ENCODE assay signal across 8 mouse cellular contexts in genomic region chr13:23542225-23542980, GRCm38 (mm10). TPM values are rescaled to one million over a fixed set of nuclear protein-coding genes. Genes with fewer than 3 reads are reported as not detected.
DNase-seq lines count a peak whose midpoint lies in the region; ATAC-seq and TF ChIP-seq lines count a peak whose summit lies in the region.
"Not testable (repeated sequence)": the region's sequence is repeated elsewhere in the genome, so short reads cannot be mapped to it uniquely, and the experiment has no call there.

No protein-coding gene starts in this region.

- H3K27ac ChIP-seq in embryonic facial prominence, embryonic 12.5 days = peak overlapping the region; percentile 89
- 0 out of 2 replicates have a peak overlapping the region, but pooled peaks have one; percentile 77 for H3K27ac ChIP-seq in hindbrain, embryonic 15.5 days (replicated peaks)
- peak overlapping the region; percentile 96 for H3K27ac ChIP-seq in limb, embryonic 10.5 days
- peak overlapping the region; percentile 91 for H3K27ac ChIP-seq in lung, embryonic 14.5 days (ENCODE audit: low read depth)

- peak; percentile 84 for DNase-seq in heart, adult 11 months
- DNase-seq in limb, embryonic 10.5 days (ENCODE audit: low spot score); lung, embryonic 14.5 days: not testable (repeated sequence)
- peak; percentile 41 for DNase-seq in naive thymus-derived CD4-positive, alpha-beta T cell, adult 2 months (ENCODE audit: low read depth)
- peak; percentile 40 for DNase-seq in thymus, postnatal 0 days (ENCODE audit: low spot score)

- peak overlapping the region; percentile 74 for H3K4me3 ChIP-seq in E14TG2a.4 (replicated peaks; ENCODE audit: low read length)
- peak overlapping the region; percentile 40 for H3K4me3 ChIP-seq in embryonic facial prominence, embryonic 12.5 days
- H3K4me3 ChIP-seq in hindbrain, embryonic 15.5 days = peak overlapping the region; percentile 49
- peak overlapping the region; percentile 57 for H3K4me3 ChIP-seq in limb, embryonic 10.5 days
- peak overlapping the region; percentile 44 for H3K4me3 ChIP-seq in lung, embryonic 14.5 days (ENCODE audit: low read depth, low read length)

- H3K9me3 ChIP-seq in E14TG2a.4 (ENCODE audit: low read length); embryonic facial prominence, embryonic 12.5 days; hindbrain, embryonic 15.5 days; limb, embryonic 10.5 days (replicated peaks); lung, embryonic 14.5 days (ENCODE audit: low read depth, low read length): not testable (repeated sequence)

- H3K4me1 ChIP-seq in E14TG2a.4 (replicated peaks; ENCODE audit: low read depth, low read length) = peaks cover 26% of the 10 kb centered on the region
- H3K4me1 ChIP-seq in embryonic facial prominence, embryonic 12.5 days; hindbrain, embryonic 15.5 days (replicated peaks); lung, embryonic 14.5 days (ENCODE audit: insufficient read depth): not testable (repeated sequence)
- peaks cover 16% of the 10 kb centered on the region for H3K4me1 ChIP-seq in limb, embryonic 10.5 days

- peak overlapping the region; percentile 64 for H3K4me2 ChIP-seq in embryonic facial prominence, embryonic 12.5 days (replicated peaks)
- peak overlapping the region; percentile 87 for H3K4me2 ChIP-seq in hindbrain, embryonic 15.5 days
- H3K4me2 ChIP-seq in lung, embryonic 14.5 days = peak overlapping the region; percentile 86

- not testable (repeated sequence) for H3K27me3 ChIP-seq in E14TG2a.4 (ENCODE audit: insufficient read depth, low read length); embryonic facial prominence, embryonic 12.5 days; hindbrain, embryonic 15.5 days; limb, embryonic 10.5 days (ENCODE audit: low read depth, poor library complexity, severe bottlenecking); lung, embryonic 14.5 days (ENCODE audit: insufficient read depth, low read length)

- ATAC-seq in embryonic facial prominence, embryonic 12.5 days (ENCODE audit: insufficient number of reproducible peaks, insufficient read depth, low FRiP score, low TSS enrichment); hindbrain, embryonic 15.5 days (ENCODE audit: low FRiP score, low read depth); lung, embryonic 14.5 days (ENCODE audit: insufficient read depth): not testable (repeated sequence)

- WGBS in embryonic facial prominence, embryonic 12.5 days = 3% methylated on average over 3 of the region's 3 CpGs
- 3% methylated on average over 3 of the region's 3 CpGs for WGBS in hindbrain, embryonic 15.5 days
- WGBS in limb, embryonic 10.5 days = 11% methylated on average over 3 of the region's 3 CpGs
- WGBS in lung, embryonic 14.5 days = 4% methylated on average over 3 of the region's 3 CpGs

- H3K36me3 ChIP-seq in E14TG2a.4 (ENCODE audit: insufficient read depth, low read length); embryonic facial prominence, embryonic 12.5 days; hindbrain, embryonic 15.5 days; limb, embryonic 10.5 days; lung, embryonic 14.5 days (ENCODE audit: insufficient read depth): not testable (repeated sequence)

- peak overlapping the region; percentile 63 for H3K9ac ChIP-seq in embryonic facial prominence, embryonic 12.5 days
- peak overlapping the region; percentile 40 for H3K9ac ChIP-seq in hindbrain, embryonic 15.5 days
- H3K9ac ChIP-seq in lung, embryonic 14.5 days = peak overlapping the region; percentile 66

- not testable (repeated sequence) for TF ChIP-seq CTCF in E14TG2a.4 (conservative IDR thresholded peaks at IDR 0.05; ENCODE audit: low read length); lung, embryonic 14.5 days (IDR thresholded peaks at IDR 0.05; ENCODE audit: low read depth)

RNA-seq across cellular contexts. Expression of gene Hist1h2bh, which starts 0.8 kb away (rescaled TPM):
- 1.3 and 1.5 TPM in 2 replicates for polyA plus RNA-seq in embryonic facial prominence, embryonic 12.5 days (2016; fragmentation: Nextera tagmentation; extraction: Ambion mirVana)
- 0.17 and 0.19 TPM in 2 replicates for polyA plus RNA-seq in hindbrain, embryonic 15.5 days (2015; fragmentation: Nextera tagmentation; extraction: Ambion mirVana)
- 0.56 and 0.69 TPM in 2 replicates for polyA plus RNA-seq in limb, embryonic 10.5 days (2016; fragmentation: Nextera tagmentation; extraction: Ambion mirVana)
- polyA plus RNA-seq in lung, embryonic 14.5 days (2014; fragmentation: Nextera tagmentation; extraction: Ambion mirVana) = 1.0 and 1.8 TPM in 2 replicates
- polyA plus RNA-seq in thymus, postnatal 0 days (2015; fragmentation: Nextera tagmentation; extraction: Ambion mirVana) = 1.6 and 1.9 TPM in 2 replicates

RNA-seq across cellular contexts. Expression of gene Hist1h3f, which starts 1.4 kb away (rescaled TPM):
- polyA plus RNA-seq in embryonic facial prominence, embryonic 12.5 days (2016; fragmentation: Nextera tagmentation; extraction: Ambion mirVana) = 1.3 and 2.3 TPM in 2 replicates
- polyA plus RNA-seq in hindbrain, embryonic 15.5 days (2015; fragmentation: Nextera tagmentation; extraction: Ambion mirVana) = 0.21 and 0.62 TPM in 2 replicates
- 1.3 and 1.4 TPM in 2 replicates for polyA plus RNA-seq in limb, embryonic 10.5 days (2016; fragmentation: Nextera tagmentation; extraction: Ambion mirVana)
- 2.0 and 2.6 TPM in 2 replicates for polyA plus RNA-seq in lung, embryonic 14.5 days (2014; fragmentation: Nextera tagmentation; extraction: Ambion mirVana)
- polyA plus RNA-seq in thymus, postnatal 0 days (2015; fragmentation: Nextera tagmentation; extraction: Ambion mirVana) = 4.8 and 9.0 TPM in 2 replicates

RNA-seq across cellular contexts. Expression of gene Hist1h3g, which starts 7.2 kb away (rescaled TPM):
- polyA plus RNA-seq in embryonic facial prominence, embryonic 12.5 days (2016; fragmentation: Nextera tagmentation; extraction: Ambion mirVana) = 7.8 and 11.8 TPM in 2 replicates
- polyA plus RNA-seq in hindbrain, embryonic 15.5 days (2015; fragmentation: Nextera tagmentation; extraction: Ambion mirVana) = 0.85 and 1.2 TPM in 2 replicates
- 4.7 and 5.3 TPM in 2 replicates for polyA plus RNA-seq in limb, embryonic 10.5 days (2016; fragmentation: Nextera tagmentation; extraction: Ambion mirVana)
- polyA plus RNA-seq in lung, embryonic 14.5 days (2014; fragmentation: Nextera tagmentation; extraction: Ambion mirVana) = 6.6 and 7.5 TPM in 2 replicates
- 27.6 and 43.7 TPM in 2 replicates for polyA plus RNA-seq in thymus, postnatal 0 days (2015; fragmentation: Nextera tagmentation; extraction: Ambion mirVana)

RNA-seq across cellular contexts. Expression of gene Hist1h2af, which starts 8.7 kb away (rescaled TPM):
- 10.7 and 15.5 TPM in 2 replicates for polyA plus RNA-seq in embryonic facial prominence, embryonic 12.5 days (2016; fragmentation: Nextera tagmentation; extraction: Ambion mirVana)
- polyA plus RNA-seq in hindbrain, embryonic 15.5 days (2015; fragmentation: Nextera tagmentation; extraction: Ambion mirVana) = 0.82 and 2.1 TPM in 2 replicates
- polyA plus RNA-seq in limb, embryonic 10.5 days (2016; fragmentation: Nextera tagmentation; extraction: Ambion mirVana) = 8.0 and 11.7 TPM in 2 replicates
- 13.0 and 14.6 TPM in 2 replicates for polyA plus RNA-seq in lung, embryonic 14.5 days (2014; fragmentation: Nextera tagmentation; extraction: Ambion mirVana)
- 32.3 and 49.5 TPM in 2 replicates for polyA plus RNA-seq in thymus, postnatal 0 days (2015; fragmentation: Nextera tagmentation; extraction: Ambion mirVana)

RNA-seq across cellular contexts. Expression of gene Hist1h4f, which starts 9.0 kb away (rescaled TPM):
- 2.1 and 2.4 TPM in 2 replicates for polyA plus RNA-seq in embryonic facial prominence, embryonic 12.5 days (2016; fragmentation: Nextera tagmentation; extraction: Ambion mirVana)
- not detected in 2 replicates for polyA plus RNA-seq in hindbrain, embryonic 15.5 days (2015; fragmentation: Nextera tagmentation; extraction: Ambion mirVana)
- 0.73 and 1.3 TPM in 2 replicates for polyA plus RNA-seq in limb, embryonic 10.5 days (2016; fragmentation: Nextera tagmentation; extraction: Ambion mirVana)
- polyA plus RNA-seq in lung, embryonic 14.5 days (2014; fragmentation: Nextera tagmentation; extraction: Ambion mirVana) = 1.4 and 2.7 TPM in 2 replicates
- polyA plus RNA-seq in thymus, postnatal 0 days (2015; fragmentation: Nextera tagmentation; extraction: Ambion mirVana) = 8.9 and 17.7 TPM in 2 replicates
